Mouse (Mus musculus) small intestine, adult 2 months (tissue): Measurements from ENCODE around the gene Gm20696. TPM values are rescaled to one million over a fixed set of nuclear protein-coding genes. Genes with fewer than 3 reads are reported as not detected.

Source experiments
- H3K27ac ChIP-seq: fragments of 200-500 bp; 2 replicates; pipeline ENCODE4 v1.5.1; 2012; ENCODE audit warnings: low read depth, low read length, control low read depth, inconsistent platforms; ENCODE audit not compliant: insufficient read depth
- H3K27me3 ChIP-seq: fragments of 200-500 bp; 2 replicates; pipeline ENCODE4 v1.6.1; 2012; ENCODE audit warnings: mild to moderate bottlenecking, moderate library complexity, low read length, inconsistent platforms; ENCODE audit not compliant: control insufficient read depth, insufficient read depth
- H3K36me3 ChIP-seq: fragments of 200-500 bp; 2 replicates; pipeline ENCODE4 v1.6.1; 2012; ENCODE audit warnings: mild to moderate bottlenecking, low read length, control low read depth, inconsistent platforms; ENCODE audit not compliant: control insufficient read depth, insufficient read depth
- H3K4me1 ChIP-seq: fragments of 200-500 bp; 2 replicates; pipeline ENCODE4 v1.6.1; 2012; ENCODE audit warnings: low read length, inconsistent platforms, mixed read lengths; ENCODE audit not compliant: control insufficient read depth, insufficient read depth, insufficient read length
- H3K4me3 ChIP-seq: fragments of 200-500 bp; 2 replicates; pipeline ENCODE4 v1.5.1; 2012; ENCODE audit warnings: low read depth, mild to moderate bottlenecking, control low read depth, inconsistent platforms, low read length, moderate library complexity
- CTCF ChIP-seq: fragments of 200-500 bp; IDR thresholded peaks from 2 replicates; pipeline ENCODE4 v1.5.1; 2012; ENCODE audit warnings: low read depth, mild to moderate bottlenecking, control low read depth, inconsistent platforms, low read length, moderate library complexity, mixed read lengths; ENCODE audit not compliant: insufficient replicate concordance, insufficient read length; ENCODE audit errors: extremely low read depth
- POLR2A ChIP-seq: fragments of 200-500 bp; IDR thresholded peaks from 2 replicates; pipeline ENCODE4 v1.6.1; 2012; ENCODE audit warnings: low read depth, mild to moderate bottlenecking, control low read depth, inconsistent platforms, low read length, moderate library complexity
- WGBS: fragments of 180-500 bp; shearing (Covaris S2); methylation state at CpG from one replicate; pipeline ENCODE4 v1.1.7; 2018; 5-methylcytosine and 5-hydroxymethylcytosine counted together
- polyA plus RNA-seq: library from polyadenylated mRNA; depleted of rRNA; stranded (reverse); fragments of >200 nt; gene quantifications from 2 replicates; pipeline ENCODE4 v1.2.3, GENCODE M21; 2012

Gm20696 gene
- polyA plus RNA-seq, 1 experiment = 0.57 TPM

DNA sequence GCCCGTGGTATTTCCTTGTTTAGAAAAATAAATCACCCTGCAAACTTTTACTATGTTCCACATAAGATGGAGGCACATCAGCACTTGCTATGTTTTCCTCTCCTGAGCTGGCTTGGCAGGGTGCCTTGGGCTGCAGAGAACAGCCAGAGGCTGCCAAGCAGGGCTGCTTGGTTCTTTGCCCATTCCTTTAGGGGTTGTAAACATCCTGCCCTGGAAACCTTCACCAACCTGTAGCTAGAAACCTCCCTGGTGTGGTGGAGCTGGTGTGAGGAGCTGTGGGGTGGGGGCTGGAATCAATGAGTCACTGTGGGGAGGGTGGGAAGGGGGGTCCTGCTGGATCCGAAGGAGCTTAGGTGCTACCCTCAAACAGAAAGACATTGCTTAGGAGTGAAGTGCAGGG is 61.8 kb downstream of the Gm20696 start:
- WGBS = 47% methylated on average over 2 of the region's 2 CpGs
- Histone ChIP-seq H3K4me3 (no peak overlapping the region), H3K4me1 (no peaks in the 10 kb centered on the region), H3K36me3 (no peaks in the 10 kb centered on the region), H3K27ac (no peak overlapping the region), H3K27me3 (no peaks in the 10 kb centered on the region)
- TF ChIP-seq CTCF (no peak), POLR2A (no peak)

GRCm38 (mm10) chr6:99602434-99602833 is 64.2 kb downstream of the Gm20696 start:
- Histone ChIP-seq H3K27me3 (no peaks in the 10 kb centered on the region), H3K4me3 (no peak overlapping the region), H3K27ac (no peak overlapping the region), H3K4me1 (no peaks in the 10 kb centered on the region), H3K36me3 (no peaks in the 10 kb centered on the region)
- WGBS = 87% methylated on average over 7 of the region's 7 CpGs
- no peak for TF ChIP-seq POLR2A
- TF ChIP-seq CTCF = no peak

GRCm38 (mm10) chr6:99600886-99601285 is 65.7 kb downstream of the Gm20696 start:
- no peak for TF ChIP-seq CTCF
- TF ChIP-seq POLR2A = no peak
- Histone ChIP-seq H3K4me3 (no peak overlapping the region), H3K36me3 (no peaks in the 10 kb centered on the region), H3K4me1 (no peaks in the 10 kb centered on the region), H3K27me3 (no peaks in the 10 kb centered on the region), H3K27ac (no peak overlapping the region)
- 71% methylated on average over 8 of the region's 8 CpGs for WGBS

GRCm38 (mm10) chr6:99600168-99600793 is 66.3 kb downstream of the Gm20696 start:
- 11% methylated on average over 10 of the region's 10 CpGs for WGBS
- no peak for TF ChIP-seq POLR2A
- peak; percentile 45; the same call in 1 of the 2 replicates for TF ChIP-seq CTCF
- Histone ChIP-seq H3K4me3 (no peak overlapping the region), H3K27ac (no peak overlapping the region), H3K27me3 (no peaks in the 10 kb centered on the region), H3K36me3 (no peaks in the 10 kb centered on the region), H3K4me1 (no peaks in the 10 kb centered on the region)

- WGBS = 43% methylated on average over 8 of the region's 8 CpGs
- H3K36me3 ChIP-seq = no peaks in the 10 kb centered on the region
- H3K4me1 ChIP-seq = no peaks in the 10 kb centered on the region
- H3K27me3 ChIP-seq = no peaks in the 10 kb centered on the region
- TF ChIP-seq CTCF = no peak
- TF ChIP-seq POLR2A = no peak
- H3K4me3 ChIP-seq = no peak overlapping the region
- H3K27ac ChIP-seq = no peak overlapping the region
These were observed 66.9 kb downstream of the Gm20696 start for GRCm38 (mm10) chr6:99599651-99600050.

DNA sequence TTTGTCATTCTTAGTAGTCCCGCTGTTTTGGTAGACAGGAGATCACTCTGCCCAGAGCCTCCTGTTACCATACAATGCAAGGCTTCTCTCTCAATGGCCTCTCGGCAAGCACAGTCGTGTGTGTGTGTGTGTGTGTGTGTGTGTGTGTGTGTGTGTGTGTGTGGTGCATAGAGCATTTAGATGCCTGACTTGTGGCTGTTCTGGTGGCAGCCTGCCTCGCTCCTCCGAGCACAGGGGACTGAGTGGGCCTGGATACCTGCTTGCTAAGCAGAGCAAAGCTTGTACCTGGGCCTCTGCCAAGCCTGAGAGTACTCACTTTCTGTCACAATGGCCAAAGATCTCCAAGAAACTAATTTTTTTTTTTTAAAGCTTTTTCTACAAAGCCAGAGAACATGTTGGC is 67.4 kb downstream of the Gm20696 start:
- Histone ChIP-seq H3K4me3 (no peak overlapping the region), H3K27me3 (no peaks in the 10 kb centered on the region), H3K27ac (no peak overlapping the region), H3K36me3 (no peaks in the 10 kb centered on the region), H3K4me1 (no peaks in the 10 kb centered on the region)
- no peak for TF ChIP-seq CTCF
- no peak for TF ChIP-seq POLR2A
- 83% methylated on average over 5 of the region's 5 CpGs for WGBS

- Histone ChIP-seq H3K27me3 (no peaks in the 10 kb centered on the region), H3K4me3 (no peak overlapping the region), H3K36me3 (no peaks in the 10 kb centered on the region), H3K4me1 (no peaks in the 10 kb centered on the region), H3K27ac (no peak overlapping the region)
- TF ChIP-seq POLR2A (no peak), CTCF (no peak)
- 67% methylated on average over 6 of the region's 6 CpGs for WGBS
These were observed 89.6 kb downstream of the Gm20696 start for GRCm38 (mm10) chr6:99577040-99577439.
